Mouse (Mus musculus): ENCODE results near the gene Atxn7l1. TPM values are rescaled to one million over a fixed set of nuclear protein-coding genes. Genes with fewer than 3 reads are reported as not detected.

Atxn7l1 gene
- total and polyA plus RNA-seq, 2 experiments from 2014 or later: 15.8 to 24.9 TPM

DNA sequence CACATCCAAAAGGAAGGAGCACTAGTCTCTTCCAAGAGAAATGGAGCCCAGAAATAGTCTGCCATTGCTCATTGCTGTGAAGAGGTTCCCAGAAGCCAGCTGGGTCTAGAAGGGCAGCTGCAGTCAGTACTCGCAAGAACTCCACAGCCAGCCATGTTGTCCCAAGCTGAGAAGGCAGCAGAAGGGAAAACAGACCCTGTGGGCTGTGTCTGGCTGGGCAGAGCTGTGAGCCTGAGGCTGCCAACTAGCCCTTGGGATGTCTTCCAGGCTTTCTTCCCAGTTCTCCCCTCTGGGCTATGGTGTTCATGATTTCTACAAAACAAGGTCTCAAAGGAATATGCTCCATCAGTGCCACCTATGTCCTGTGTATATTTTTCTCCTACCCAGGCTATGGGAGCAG, 128.5 kb downstream of the Atxn7l1 start:
- ATAC-seq: no peak
- no peak for DNase-seq (ENCODE audit: low spot score)
- no peak overlapping the region for H3K27ac ChIP-seq
- H3K36me3 ChIP-seq (ENCODE audit: insufficient read depth, low read length): no peaks in the 10 kb centered on the region
- H3K27me3 ChIP-seq (ENCODE audit: insufficient read depth, low read length): no peaks in the 10 kb centered on the region
- TF ChIP-seq CTCF (IDR thresholded peaks at IDR 0.05; ENCODE audit: low read depth): no peak
- H3K4me3 ChIP-seq (ENCODE audit: low read length): no peak overlapping the region
- H3K9ac ChIP-seq (replicated peaks; ENCODE audit: low read length): no peak overlapping the region
- no peaks in the 10 kb centered on the region for H3K4me1 ChIP-seq (ENCODE audit: insufficient read depth, low read length)
- H3K4me2 ChIP-seq (ENCODE audit: low read depth, low read length): no peak overlapping the region
- 68% methylated on average over 1 of the region's 1 CpGs for whole genome bisulfite sequencing
- no peaks in the 10 kb centered on the region for H3K9me3 ChIP-seq (ENCODE audit: low read length)

DNA sequence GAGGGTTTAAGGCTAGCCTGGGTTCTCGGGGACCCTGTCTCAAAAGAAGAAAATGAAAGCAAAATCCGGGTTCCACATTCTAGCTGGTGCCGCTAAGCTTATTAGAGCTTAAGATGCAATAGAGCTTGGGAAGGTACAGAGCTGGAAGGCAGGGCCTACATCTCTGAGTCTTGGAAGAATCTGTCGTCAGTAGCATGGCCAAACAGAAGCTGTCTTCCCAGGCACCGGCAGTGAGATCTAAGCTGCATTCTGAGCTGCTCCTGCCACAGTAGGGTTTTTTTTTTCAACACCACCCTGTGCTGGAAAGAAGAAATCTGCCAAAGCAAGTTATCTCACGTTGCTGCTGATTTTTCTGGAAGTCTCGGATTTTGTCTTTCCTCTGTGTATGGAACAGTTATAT, 129.9 kb downstream of the Atxn7l1 start:
- Histone ChIP-seq H3K27me3 (ENCODE audit: insufficient read depth, low read length) (no peaks in the 10 kb centered on the region), H3K36me3 (ENCODE audit: insufficient read depth, low read length) (no peaks in the 10 kb centered on the region), H3K27ac (no peak overlapping the region), H3K9me3 (ENCODE audit: low read length) (no peaks in the 10 kb centered on the region), H3K4me1 (ENCODE audit: insufficient read depth, low read length) (no peaks in the 10 kb centered on the region), H3K4me2 (ENCODE audit: low read depth, low read length) (no peak overlapping the region), H3K9ac (replicated peaks; ENCODE audit: low read length) (no peak overlapping the region), H3K4me3 (ENCODE audit: low read length) (no peak overlapping the region)
- no peak for ATAC-seq
- WGBS: 74% methylated on average over 7 of the region's 7 CpGs
- no peak for DNase-seq (ENCODE audit: low spot score)
- no peak for TF ChIP-seq CTCF (IDR thresholded peaks at IDR 0.05; ENCODE audit: low read depth)

DNA sequence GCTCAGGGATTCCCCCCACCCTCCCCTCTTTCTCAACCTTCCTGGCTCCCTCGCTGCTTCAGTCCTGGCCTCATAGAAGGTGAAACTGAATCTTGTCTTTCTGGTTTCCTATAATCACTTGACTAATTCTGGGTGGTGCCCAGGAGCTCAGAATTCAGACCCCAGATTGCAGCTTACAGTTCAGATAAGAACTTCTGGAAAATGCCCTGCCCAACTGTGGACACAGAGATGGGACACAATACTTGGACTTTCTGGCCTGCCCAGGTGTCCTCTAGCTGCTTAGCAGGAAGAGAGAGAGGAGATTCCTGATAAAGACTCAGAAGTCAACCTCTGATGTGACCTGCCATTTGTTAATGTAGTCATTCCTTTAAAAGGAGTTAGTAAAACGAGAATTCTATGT, 131.7 kb downstream of the Atxn7l1 start:
- TF ChIP-seq CTCF (IDR thresholded peaks at IDR 0.05; ENCODE audit: low read depth): no peak
- no peaks in the 10 kb centered on the region for H3K27me3 ChIP-seq (ENCODE audit: insufficient read depth, low read length)
- H3K4me2 ChIP-seq (ENCODE audit: low read depth, low read length): no peak overlapping the region
- no peak for ATAC-seq
- DNase-seq (ENCODE audit: low spot score): no peak
- no peak overlapping the region for H3K4me3 ChIP-seq (ENCODE audit: low read length)
- H3K9ac ChIP-seq (replicated peaks; ENCODE audit: low read length): no peak overlapping the region
- 85% methylated on average over 2 of the region's 2 CpGs for WGBS
- H3K4me1 ChIP-seq (ENCODE audit: insufficient read depth, low read length): no peaks in the 10 kb centered on the region
- no peaks in the 10 kb centered on the region for H3K36me3 ChIP-seq (ENCODE audit: insufficient read depth, low read length)
- H3K9me3 ChIP-seq (ENCODE audit: low read length): no peaks in the 10 kb centered on the region
- no peak overlapping the region for H3K27ac ChIP-seq

GRCm38 (mm10) chr12:33280805-33281204, 133.3 kb downstream of the Atxn7l1 start:
- no peak overlapping the region for H3K9ac ChIP-seq (replicated peaks; ENCODE audit: low read length)
- H3K4me3 ChIP-seq (ENCODE audit: low read length): no peak overlapping the region
- no peaks in the 10 kb centered on the region for H3K27me3 ChIP-seq (ENCODE audit: insufficient read depth, low read length)
- no peaks in the 10 kb centered on the region for H3K9me3 ChIP-seq (ENCODE audit: low read length)
- H3K4me1 ChIP-seq (ENCODE audit: insufficient read depth, low read length): peaks cover under 1% of the 10 kb centered on the region
- DNase-seq (ENCODE audit: low spot score) (peak; percentile 74), ATAC-seq (peak; percentile 40; the same call in 1 of the 2 replicates)
- H3K36me3 ChIP-seq (ENCODE audit: insufficient read depth, low read length): no peaks in the 10 kb centered on the region
- H3K4me2 ChIP-seq (ENCODE audit: low read depth, low read length): no peak overlapping the region
- no peak overlapping the region for H3K27ac ChIP-seq
- peak; percentile 90 for TF ChIP-seq CTCF (IDR thresholded peaks at IDR 0.05; ENCODE audit: low read depth)
- WGBS: 28% methylated on average over 2 of the region's 2 CpGs

- Histone ChIP-seq H3K4me1 (ENCODE audit: insufficient read depth, low read length) (peaks cover 12% of the 10 kb centered on the region), H3K4me2 (ENCODE audit: low read depth, low read length) (no peak overlapping the region), H3K27ac (no peak overlapping the region), H3K27me3 (ENCODE audit: insufficient read depth, low read length) (no peaks in the 10 kb centered on the region), H3K36me3 (ENCODE audit: insufficient read depth, low read length) (no peaks in the 10 kb centered on the region), H3K9ac (replicated peaks; ENCODE audit: low read length) (no peak overlapping the region), H3K4me3 (ENCODE audit: low read length) (no peak overlapping the region), H3K9me3 (ENCODE audit: low read length) (no peaks in the 10 kb centered on the region)
- DNase-seq (ENCODE audit: low spot score) (no peak), ATAC-seq (no peak)
- WGBS: 85% methylated on average over 8 of the region's 8 CpGs
- TF ChIP-seq CTCF (IDR thresholded peaks at IDR 0.05; ENCODE audit: low read depth): no peak
Measured at GRCm38 (mm10) chr12:33284344-33284936, 136.9 kb downstream of the Atxn7l1 start.

GRCm38 (mm10) chr12:33285354-33285753, 137.9 kb downstream of the Atxn7l1 start:
- H3K27me3 ChIP-seq (ENCODE audit: insufficient read depth, low read length): no peaks in the 10 kb centered on the region
- DNase-seq (ENCODE audit: low spot score) (no peak), ATAC-seq (no peak)
- H3K4me2 ChIP-seq (ENCODE audit: low read depth, low read length): no peak overlapping the region
- no peak overlapping the region for H3K4me3 ChIP-seq (ENCODE audit: low read length)
- no peaks in the 10 kb centered on the region for H3K9me3 ChIP-seq (ENCODE audit: low read length)
- TF ChIP-seq CTCF (IDR thresholded peaks at IDR 0.05; ENCODE audit: low read depth): no peak
- no peak overlapping the region for H3K27ac ChIP-seq
- H3K9ac ChIP-seq (replicated peaks; ENCODE audit: low read length): no peak overlapping the region
- peaks cover 12% of the 10 kb centered on the region for H3K4me1 ChIP-seq (ENCODE audit: insufficient read depth, low read length)
- 44% methylated on average over 4 of the region's 4 CpGs for WGBS
- H3K36me3 ChIP-seq (ENCODE audit: insufficient read depth, low read length): no peaks in the 10 kb centered on the region

- Histone ChIP-seq H3K4me3 (ENCODE audit: low read length) (no peak overlapping the region), H3K9me3 (ENCODE audit: low read length) (no peaks in the 10 kb centered on the region), H3K4me2 (ENCODE audit: low read depth, low read length) (no peak overlapping the region), H3K27me3 (ENCODE audit: insufficient read depth, low read length) (no peaks in the 10 kb centered on the region), H3K36me3 (ENCODE audit: insufficient read depth, low read length) (no peaks in the 10 kb centered on the region), H3K4me1 (ENCODE audit: insufficient read depth, low read length) (peaks cover 12% of the 10 kb centered on the region), H3K9ac (replicated peaks; ENCODE audit: low read length) (no peak overlapping the region), H3K27ac (no peak overlapping the region)
- 25% methylated on average over 9 of the region's 9 CpGs for WGBS
- ATAC-seq (peak; percentile 52; the same call in 1 of the 2 replicates), DNase-seq (ENCODE audit: low spot score) (peak; percentile 69)
- no peak for TF ChIP-seq CTCF (IDR thresholded peaks at IDR 0.05; ENCODE audit: low read depth)
Measured at GRCm38 (mm10) chr12:33285933-33286649, 138.6 kb downstream of the Atxn7l1 start.
